Mouse (Mus musculus) limb, embryonic 12.5 days (tissue): Measurements from ENCODE around the gene Olfr857. TPM values are rescaled to one million over a fixed set of nuclear protein-coding genes. Genes with fewer than 3 reads are reported as not detected.
"Not testable (repeated sequence)": the region's sequence is repeated elsewhere in the genome, so short reads cannot be mapped to it uniquely, and the experiment has no call there.

Experiments
- ATAC-seq: fragments of 200-750 bp; cut with Nextera tagmentation; 2 replicates; pipeline ENCODE4 v1.8.0; 2017; ENCODE audit warnings: low read depth, moderate TSS enrichment; ENCODE audit not compliant: insufficient number of reproducible peaks, insufficient read depth, low FRiP score, low TSS enrichment
- H3K27ac ChIP-seq: fragments of 300-500 bp; sonication (generic); 2 replicates; pipeline ENCODE4 v1.5.1; 2016; ENCODE audit warnings: mild to moderate bottlenecking, moderate library complexity
- H3K27me3 ChIP-seq: fragments of 300-500 bp; sonication (generic); 2 replicates; pipeline ENCODE4 v1.6.1; 2016; ENCODE audit warnings: mild to moderate bottlenecking, moderate library complexity
- H3K36me3 ChIP-seq: fragments of 300-500 bp; sonication (generic); 2 replicates; pipeline ENCODE4 v1.6.1; 2016; ENCODE audit warnings: mild to moderate bottlenecking, moderate library complexity
- H3K4me1 ChIP-seq: fragments of 300-500 bp; sonication (generic); replicated peaks from 2 replicates; pipeline ENCODE4 v1.6.1; 2016
- H3K4me2 ChIP-seq: fragments of 300-500 bp; sonication (generic); 2 replicates; pipeline ENCODE4 v1.6.1; 2016; ENCODE audit warnings: mild to moderate bottlenecking, moderate library complexity
- H3K4me3 ChIP-seq: fragments of 300-500 bp; sonication (generic); replicated peaks from 2 replicates; pipeline ENCODE4 v1.5.1; 2016; ENCODE audit warnings: mild to moderate bottlenecking
- H3K9ac ChIP-seq: fragments of 300-500 bp; sonication (generic); replicated peaks from 2 replicates; pipeline ENCODE4 v1.6.1; 2016; ENCODE audit warnings: mild to moderate bottlenecking, moderate library complexity
- H3K9me3 ChIP-seq: fragments of 300-500 bp; sonication (generic); 2 replicates; pipeline ENCODE4 v1.6.1; 2016; ENCODE audit warnings: mild to moderate bottlenecking, moderate library complexity
- WGBS: fragments of 180-500 bp; shearing (Covaris S2); methylation state at CpG from one replicate; pipeline ENCODE4 v1.1.7; 2016; 5-methylcytosine and 5-hydroxymethylcytosine counted together
- polyA plus RNA-seq: library from polyadenylated mRNA; unstranded; fragments of >200 nt; fragmentation: Nextera tagmentation; extraction: Ambion mirVana; gene quantifications from 2 replicates; pipeline ENCODE4 v1.2.1, GENCODE M21; 2016

Olfr857 gene
- polyA plus RNA-seq, result not detected in 2 replicates

GRCm38 (mm10) chr9:19709133-19709532, at the start of gene Olfr857:
TSS of gene Olfr857 (plus strand) at chr9:19709433.
- Histone ChIP-seq H3K4me2 (no peak within 1 kb of the TSS), H3K9ac (no peak within 1 kb of the TSS), H3K36me3 (no peaks in the 10 kb centered on the region), H3K27me3 (no peaks in the 10 kb centered on the region), H3K4me3 (no peak within 1 kb of the TSS), H3K4me1 (no peaks in the 10 kb centered on the region), H3K9me3 (no peaks in the 10 kb centered on the region), H3K27ac (no peak within 1 kb of the TSS)
- WGBS, result 82% methylated on average over 1 of the region's 1 CpGs
- no peak for ATAC-seq

GRCm38 (mm10) chr9:19690281-19690680, 19.0 kb upstream of the Olfr857 start:
- Histone ChIP-seq H3K9me3 (peaks cover 14% of the 10 kb centered on the region), H3K36me3 (no peaks in the 10 kb centered on the region), H3K27ac (no peak overlapping the region), H3K27me3 (no peaks in the 10 kb centered on the region), H3K9ac (no peak overlapping the region), H3K4me3 (no peak overlapping the region), H3K4me2 (no peak overlapping the region), H3K4me1 (no peaks in the 10 kb centered on the region)
- no peak for ATAC-seq
- 90% methylated on average over 6 of the region's 6 CpGs for WGBS

GRCm38 (mm10) chr9:19691426-19691825, 17.8 kb upstream of the Olfr857 start:
- H3K4me3 ChIP-seq, result no peak overlapping the region
- WGBS, result 87% methylated on average over 1 of the region's 1 CpGs

GRCm38 (mm10) chr9:19692430-19692829, 16.8 kb upstream of the Olfr857 start:
- Histone ChIP-seq H3K36me3 (no peaks in the 10 kb centered on the region), H3K9ac (no peak overlapping the region), H3K9me3 (peaks cover 14% of the 10 kb centered on the region), H3K4me1 (no peaks in the 10 kb centered on the region), H3K27me3 (no peaks in the 10 kb centered on the region), H3K4me3 (no peak overlapping the region), H3K4me2 (no peak overlapping the region), H3K27ac (no peak overlapping the region)
- ATAC-seq, result no peak
- 72% methylated on average over 2 of the region's 2 CpGs for WGBS

More at GRCm38 (mm10) chr9:19691426-19691825, 17.8 kb upstream of the Olfr857 start:
- no peak overlapping the region for H3K27ac ChIP-seq
- no peak overlapping the region for H3K9ac ChIP-seq
- no peak for ATAC-seq
- no peaks in the 10 kb centered on the region for H3K36me3 ChIP-seq
- H3K4me2 ChIP-seq, result no peak overlapping the region
- no peaks in the 10 kb centered on the region for H3K4me1 ChIP-seq
- peaks cover 14% of the 10 kb centered on the region for H3K9me3 ChIP-seq
- H3K27me3 ChIP-seq, result no peaks in the 10 kb centered on the region

GRCm38 (mm10) chr9:19694285-19694684, 14.9 kb upstream of the Olfr857 start:
- not testable (repeated sequence) for ATAC-seq, H3K9ac ChIP-seq, H3K27ac ChIP-seq, H3K36me3 ChIP-seq, H3K4me1 ChIP-seq, H3K4me3 ChIP-seq, H3K9me3 ChIP-seq, H3K27me3 ChIP-seq, H3K4me2 ChIP-seq
- 68% methylated on average over 2 of the region's 2 CpGs for WGBS

GRCm38 (mm10) chr9:19694898-19695379, 14.3 kb upstream of the Olfr857 start:
- not testable (repeated sequence) for H3K27me3 ChIP-seq, H3K27ac ChIP-seq, H3K9ac ChIP-seq, H3K4me1 ChIP-seq, H3K36me3 ChIP-seq, ATAC-seq, H3K4me3 ChIP-seq, H3K4me2 ChIP-seq
- 78% methylated on average over 9 of the region's 9 CpGs for WGBS
- H3K9me3 ChIP-seq, result peaks cover 13% of the 10 kb centered on the region; the same call in 1 of the 2 replicates

GRCm38 (mm10) chr9:19704546-19704945, 4.7 kb upstream of the Olfr857 start:
- not testable (repeated sequence) for H3K36me3 ChIP-seq, H3K4me2 ChIP-seq, H3K4me3 ChIP-seq, H3K9ac ChIP-seq, H3K27me3 ChIP-seq, H3K27ac ChIP-seq, H3K9me3 ChIP-seq, ATAC-seq, H3K4me1 ChIP-seq
- WGBS, result 72% methylated on average over 2 of the region's 2 CpGs

Other genes with a start within 250 kb of the Olfr857 start
- gene Olfr850, start 231.2 kb upstream of the Olfr857 start, polyA plus RNA-seq, result not detected in 2 replicates
- gene Olfr851, start 216.1 kb upstream of the Olfr857 start, polyA plus RNA-seq, result not detected in 2 replicates
- not detected in 2 replicates for gene Olfr853, start 168.4 kb upstream of the Olfr857 start, polyA plus RNA-seq
- gene Olfr854, start 142.1 kb upstream of the Olfr857 start, polyA plus RNA-seq, result not detected in 2 replicates
- not detected in 2 replicates for gene Olfr855, start 126.8 kb upstream of the Olfr857 start, polyA plus RNA-seq
- gene Zfp317, start 87.3 kb upstream of the Olfr857 start, polyA plus RNA-seq, result 37.2 and 37.5 TPM in 2 replicates
- not detected in 2 replicates for gene Olfr58, start 70.8 kb downstream of the Olfr857 start, polyA plus RNA-seq
- gene Olfr859, start 95.5 kb downstream of the Olfr857 start, polyA plus RNA-seq, result not detected in 2 replicates
- gene Olfr860, start 140.3 kb downstream of the Olfr857 start, polyA plus RNA-seq, result not detected in 2 replicates
- not detected in 2 replicates for gene Olfr862, start 178.6 kb downstream of the Olfr857 start, polyA plus RNA-seq
- gene Olfr77, start 207.4 kb downstream of the Olfr857 start, polyA plus RNA-seq, result 0.20 and 0.27 TPM in 2 replicates